Mouse (Mus musculus): Measurements from ENCODE around the gene Dph7. TPM values are rescaled to one million over a fixed set of nuclear protein-coding genes. Genes with fewer than 3 reads are reported as not detected.
"Not testable (repeated sequence)": the region's sequence is repeated elsewhere in the genome, so short reads cannot be mapped to it uniquely, and the experiment has no call there.

The Dph7 gene
- polyA plus RNA-seq, 1 experiment from 2014 or later, result 21.6 TPM

- no peak overlapping the region for H3K4me3 ChIP-seq (replicated peaks; ENCODE audit: low read depth, low read length)
Observed at GRCm38 (mm10) chr2:24952537-24953055, 9.6 kb upstream of the Dph7 start.

GRCm38 (mm10) chr2:24960910-24961309 is 1.3 kb upstream of the Dph7 start:
- Histone ChIP-seq H3K4me2 (ENCODE audit: low read length) (no peak overlapping the region), H3K4me1 (replicated peaks; ENCODE audit: insufficient read depth, low read length) (peaks cover 7% of the 10 kb centered on the region), H3K9ac (ENCODE audit: low read depth, low read length) (no peak overlapping the region), H3K27me3 (ENCODE audit: insufficient read depth, low read length) (no peaks in the 10 kb centered on the region), H3K27ac (no peak overlapping the region), H3K4me3 (replicated peaks; ENCODE audit: low read depth, low read length) (no peak overlapping the region), H3K36me3 (ENCODE audit: insufficient read depth, low read length) (peaks cover 31% of the 10 kb centered on the region; the same call in 1 of the 2 replicates), H3K9me3 (replicated peaks; ENCODE audit: low read length) (no peaks in the 10 kb centered on the region)
- ATAC-seq (replicated peaks; ENCODE audit: low FRiP score, low read depth) (0 out of 2 replicates have a peak, but pooled peaks have one; percentile 35), DNase-seq (ENCODE audit: low spot score) (peak; percentile 67)
- TF ChIP-seq CTCF (IDR thresholded peaks at IDR 0.05; ENCODE audit: low read depth), result peak; percentile 80
- 27% methylated on average over 3 of the region's 3 CpGs for WGBS

More at GRCm38 (mm10) chr2:24952537-24953055, 9.6 kb upstream of the Dph7 start:
- no peaks in the 10 kb centered on the region for H3K9me3 ChIP-seq (replicated peaks; ENCODE audit: low read length)
- no peak for TF ChIP-seq CTCF (IDR thresholded peaks at IDR 0.05; ENCODE audit: low read depth)
- peaks cover 28% of the 10 kb centered on the region for H3K36me3 ChIP-seq (ENCODE audit: insufficient read depth, low read length)
- no peak overlapping the region for H3K4me2 ChIP-seq (ENCODE audit: low read length)
- H3K27ac ChIP-seq, result no peak overlapping the region
- H3K9ac ChIP-seq (ENCODE audit: low read depth, low read length), result no peak overlapping the region
- peaks cover 8% of the 10 kb centered on the region for H3K4me1 ChIP-seq (replicated peaks; ENCODE audit: insufficient read depth, low read length)
- no peak for ATAC-seq (replicated peaks; ENCODE audit: low FRiP score, low read depth)
- no peak for DNase-seq (ENCODE audit: low spot score)
- 83% methylated on average over 4 of the region's 4 CpGs for WGBS
- H3K27me3 ChIP-seq (ENCODE audit: insufficient read depth, low read length), result no peaks in the 10 kb centered on the region

- H3K4me3 ChIP-seq (replicated peaks; ENCODE audit: low read depth, low read length), result no peak overlapping the region
- H3K9me3 ChIP-seq (replicated peaks; ENCODE audit: low read length), result no peaks in the 10 kb centered on the region
- H3K9ac ChIP-seq (ENCODE audit: low read depth, low read length), result no peak overlapping the region
- no peak overlapping the region for H3K27ac ChIP-seq
- WGBS, result 77% methylated on average over 4 of the region's 4 CpGs
- H3K36me3 ChIP-seq (ENCODE audit: insufficient read depth, low read length), result peaks cover 44% of the 10 kb centered on the region
- H3K4me2 ChIP-seq (ENCODE audit: low read length), result no peak overlapping the region
- ATAC-seq (replicated peaks; ENCODE audit: low FRiP score, low read depth) (no peak), DNase-seq (ENCODE audit: low spot score) (no peak)
- H3K27me3 ChIP-seq (ENCODE audit: insufficient read depth, low read length), result no peaks in the 10 kb centered on the region
- peaks cover 6% of the 10 kb centered on the region for H3K4me1 ChIP-seq (replicated peaks; ENCODE audit: insufficient read depth, low read length)
- no peak for TF ChIP-seq CTCF (IDR thresholded peaks at IDR 0.05; ENCODE audit: low read depth)
Observed at GRCm38 (mm10) chr2:24970386-24970785, 8.2 kb downstream of the Dph7 start.

- Histone ChIP-seq H3K4me3 (replicated peaks; ENCODE audit: low read depth, low read length) (peak overlapping the region; percentile 82), H3K36me3 (ENCODE audit: insufficient read depth, low read length) (peaks cover 21% of the 10 kb centered on the region; the same call in 1 of the 2 replicates), H3K4me2 (ENCODE audit: low read length) (peak overlapping the region; percentile 94), H3K27ac (peak overlapping the region; percentile 95), H3K9ac (ENCODE audit: low read depth, low read length) (peak overlapping the region; percentile 76)
- H3K4me1 ChIP-seq (replicated peaks; ENCODE audit: insufficient read depth, low read length); H3K9me3 ChIP-seq (replicated peaks; ENCODE audit: low read length); DNase-seq (ENCODE audit: low spot score); H3K27me3 ChIP-seq (ENCODE audit: insufficient read depth, low read length); ATAC-seq (replicated peaks; ENCODE audit: low FRiP score, low read depth): not testable (repeated sequence)
- WGBS, result under 1% methylated on average over 17 of the region's 17 CpGs
Observed at GRCm38 (mm10) chr2:24974452-24974851, 12.3 kb downstream of the Dph7 start.

- ATAC-seq (replicated peaks; ENCODE audit: low FRiP score, low read depth) (peak; percentile 99), DNase-seq (ENCODE audit: low spot score) (peak; percentile 99)
- H3K4me2 ChIP-seq (ENCODE audit: low read length), result peak within 1 kb of the TSS; percentile 94
- peaks cover 6% of the 10 kb centered on the region for H3K4me1 ChIP-seq (replicated peaks; ENCODE audit: insufficient read depth, low read length)
- H3K4me3 ChIP-seq (replicated peaks; ENCODE audit: low read depth, low read length), result peak within 1 kb of the TSS; percentile 82
- H3K27ac ChIP-seq, result peak within 1 kb of the TSS; percentile 95
- H3K9ac ChIP-seq (ENCODE audit: low read depth, low read length), result peak within 1 kb of the TSS; percentile 76
- no peaks in the 10 kb centered on the region for H3K9me3 ChIP-seq (replicated peaks; ENCODE audit: low read length)
- under 1% methylated on average over 64 of the region's 64 CpGs for WGBS
- no peaks in the 10 kb centered on the region for H3K27me3 ChIP-seq (ENCODE audit: insufficient read depth, low read length)
- TF ChIP-seq CTCF (IDR thresholded peaks at IDR 0.05; ENCODE audit: low read depth), result no peak
- peaks cover 17% of the 10 kb centered on the region; the same call in 1 of the 2 replicates for H3K36me3 ChIP-seq (ENCODE audit: insufficient read depth, low read length)
Observed at GRCm38 (mm10) chr2:24974906-24975703, 12.9 kb downstream of the Dph7 start, which contains the start of gene Mrpl41. TSS of gene Mrpl41 (minus strand) at chr2:24975098.

- Histone ChIP-seq H3K9me3 (replicated peaks; ENCODE audit: low read length) (no peaks in the 10 kb centered on the region), H3K9ac (ENCODE audit: low read depth, low read length) (peak within 1 kb of the TSS; percentile 76), H3K36me3 (ENCODE audit: insufficient read depth, low read length) (peaks cover 12% of the 10 kb centered on the region; the same call in 1 of the 2 replicates), H3K27me3 (ENCODE audit: insufficient read depth, low read length) (no peaks in the 10 kb centered on the region), H3K27ac (peak within 1 kb of the TSS; percentile 95), H3K4me2 (ENCODE audit: low read length) (peak within 1 kb of the TSS; percentile 94), H3K4me1 (replicated peaks; ENCODE audit: insufficient read depth, low read length) (peaks cover 6% of the 10 kb centered on the region), H3K4me3 (replicated peaks; ENCODE audit: low read depth, low read length) (peak within 1 kb of the TSS; percentile 82)
- ATAC-seq (replicated peaks; ENCODE audit: low FRiP score, low read depth), result peak; percentile 68
- peak; percentile 93 for DNase-seq (ENCODE audit: low spot score)
- no peak for TF ChIP-seq CTCF (IDR thresholded peaks at IDR 0.05; ENCODE audit: low read depth)
- under 1% methylated on average over 16 of the region's 16 CpGs for WGBS
Observed at GRCm38 (mm10) chr2:24975704-24976297, 13.6 kb downstream of the Dph7 start, which contains the start of gene Pnpla7. TSS of gene Pnpla7 (plus strand) at chr2:24976033.

Data from kidney, postnatal 0 days (tissue).